Mouse (Mus musculus) left cerebral cortex, postnatal 36 days (tissue): Measurements from ENCODE around the gene Gm9918. TPM values are rescaled to one million over a fixed set of nuclear protein-coding genes. Genes with fewer than 3 reads are reported as not detected.

Experiments used
- DNase-seq, 2 experiments: peaks; one replicate each; pipeline ENCODE4 v3.0.0; 2021 to 2022; ENCODE audit warnings: low spot score in 2 of 2, mixed read lengths in 1 of 2
- intact Hi-C: fragments of 180-260 bp; cut with DNase I; formaldehyde crosslinking; loops from one replicate; pipeline ENCODE4 v1.15.1; 2025
- total RNA-seq, 2 experiments: library from RNA; stranded (reverse); gene quantifications; 2 replicates each; pipeline ENCODE4 v1.2.3; 2021

The Gm9918 gene
- total RNA-seq, 2 experiments from 2014 or later, result not detected

DNA sequence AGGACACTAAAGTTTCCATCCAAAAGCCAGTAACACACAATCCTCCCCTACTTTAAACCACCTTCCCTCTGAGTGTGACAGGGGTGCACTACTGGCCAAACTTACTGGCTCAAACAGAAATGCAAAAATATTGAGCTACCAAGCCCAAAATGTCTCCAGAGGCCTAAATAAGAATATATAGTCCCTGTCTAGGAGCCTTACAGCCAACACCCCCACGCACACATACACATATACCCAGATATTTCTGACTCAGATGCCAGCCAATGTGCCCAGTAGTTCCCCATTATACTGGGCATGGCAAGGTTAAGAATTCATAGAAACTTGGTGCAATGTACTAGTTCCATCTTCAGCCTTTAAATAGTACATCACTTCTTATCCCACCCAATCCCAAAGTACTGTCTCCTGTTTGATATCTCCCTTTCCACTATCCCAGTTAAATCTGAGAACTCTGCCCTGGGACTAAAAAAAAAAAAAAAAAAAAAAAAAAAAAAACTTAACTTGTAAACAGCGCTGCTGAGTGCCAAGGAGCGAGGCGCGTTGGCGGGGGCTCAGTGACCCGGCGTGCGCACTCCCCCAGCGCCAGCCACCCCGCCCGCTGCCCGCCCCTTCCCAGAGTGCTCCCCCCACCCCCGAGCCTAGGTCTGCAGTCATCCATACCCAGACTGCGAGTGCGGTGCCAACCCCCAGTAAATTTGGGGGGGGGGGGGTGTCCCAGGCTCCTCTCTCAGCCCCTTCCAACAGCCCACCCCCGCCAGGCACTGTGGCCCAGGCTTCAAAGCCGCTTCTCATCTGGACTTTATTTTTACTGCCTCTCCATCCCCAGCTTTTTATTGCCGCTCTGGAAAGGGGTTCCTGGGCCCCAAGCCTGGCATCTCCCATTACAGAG, 25.8 kb upstream of the Gm9918 start:
- no peak for DNase-seq
- intact Hi-C loops, result no loop called here

DNA sequence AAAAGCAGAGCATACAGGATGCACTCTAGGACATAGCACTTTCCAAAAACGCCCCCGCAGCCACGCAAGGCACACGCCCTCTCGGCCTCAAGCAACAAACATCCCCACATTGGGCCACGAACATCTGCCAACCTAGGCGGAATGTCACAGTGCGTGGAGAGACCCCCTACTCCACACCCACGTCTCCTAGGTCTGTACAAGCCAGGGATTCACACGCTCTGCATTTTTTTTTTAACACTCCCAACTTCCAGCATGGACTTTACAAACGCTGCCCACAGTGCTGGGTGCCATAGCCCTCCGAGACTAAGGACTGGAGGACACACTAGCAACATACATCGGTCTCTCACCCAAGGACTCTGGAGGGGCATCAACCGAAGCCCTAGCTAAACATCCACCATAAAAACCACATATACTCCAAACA, 24.9 kb upstream of the Gm9918 start:
- no peak for DNase-seq
- intact Hi-C loops, result no loop called here

DNA sequence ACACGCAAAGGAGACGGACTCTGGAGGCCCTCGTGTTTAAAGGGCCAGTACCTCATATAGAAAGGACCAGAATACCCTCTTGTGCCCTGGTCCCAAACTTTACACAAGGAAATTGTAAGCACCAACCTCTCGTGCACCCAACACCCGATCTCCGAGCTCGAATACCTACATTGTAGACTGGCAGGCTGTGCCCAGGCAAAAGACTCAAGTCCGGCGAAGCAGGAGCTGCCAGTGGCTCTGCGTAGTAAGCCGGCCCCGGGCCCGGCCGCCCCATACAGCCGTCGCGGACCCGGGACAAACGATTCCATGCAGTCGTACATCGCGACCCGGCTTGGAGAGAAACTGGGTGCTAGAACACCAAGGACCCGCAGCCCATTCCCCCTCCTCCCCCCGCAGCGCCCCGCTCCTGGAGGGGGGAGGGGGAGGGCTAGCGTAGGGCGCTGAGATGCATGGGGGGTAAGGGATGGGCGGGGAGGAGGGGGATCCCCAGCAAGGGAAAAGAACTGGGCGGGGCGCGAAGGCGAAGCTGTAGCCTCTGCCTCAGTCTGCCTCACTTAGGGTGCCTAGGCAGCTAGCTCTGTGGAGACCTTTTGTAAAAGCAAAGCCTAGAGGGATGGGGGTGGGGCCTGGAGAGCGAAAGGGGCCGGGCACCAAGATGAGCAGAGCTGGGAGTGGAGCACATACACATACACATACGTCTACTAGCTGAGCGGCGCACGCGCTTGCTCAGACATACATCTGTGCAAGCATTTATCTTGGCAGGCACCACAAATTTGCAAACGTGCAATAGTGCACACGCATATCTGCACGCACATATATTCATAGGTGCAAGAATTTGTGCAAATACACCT, 24.2 kb upstream of the Gm9918 start:
- peak; percentile 72 to 76 for DNase-seq
- intact Hi-C loops, result loop anchor here (2.0 kb wide), 1 partner anchor 33 kb away; the partner anchor contains the start of gene Mfsd5

DNA sequence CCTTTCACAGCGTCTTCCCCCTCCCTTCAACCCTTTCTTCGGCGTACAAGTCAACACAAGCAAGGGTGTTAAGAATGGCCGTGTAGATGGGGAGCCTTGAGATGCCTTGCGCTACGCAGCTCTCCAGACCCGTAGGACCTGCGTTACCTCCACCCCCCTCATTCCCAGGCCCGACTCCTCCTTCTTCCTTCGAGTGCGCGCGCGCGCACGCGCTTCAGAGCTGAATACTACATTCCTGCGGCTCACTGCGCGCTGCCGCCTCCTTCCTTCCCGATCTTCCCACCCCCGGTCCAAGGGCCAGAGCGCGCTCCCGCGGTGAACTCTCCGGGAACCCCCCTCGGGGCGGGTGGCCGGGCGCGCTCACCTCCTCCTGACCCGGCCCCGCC, 23.5 kb upstream of the Gm9918 start:
- intact Hi-C loops, result loop anchor here (2.0 kb wide), 1 partner anchor 32 kb away; the partner anchor contains the start of gene Mfsd5
- peak; percentile 87 to 88 for DNase-seq

DNA sequence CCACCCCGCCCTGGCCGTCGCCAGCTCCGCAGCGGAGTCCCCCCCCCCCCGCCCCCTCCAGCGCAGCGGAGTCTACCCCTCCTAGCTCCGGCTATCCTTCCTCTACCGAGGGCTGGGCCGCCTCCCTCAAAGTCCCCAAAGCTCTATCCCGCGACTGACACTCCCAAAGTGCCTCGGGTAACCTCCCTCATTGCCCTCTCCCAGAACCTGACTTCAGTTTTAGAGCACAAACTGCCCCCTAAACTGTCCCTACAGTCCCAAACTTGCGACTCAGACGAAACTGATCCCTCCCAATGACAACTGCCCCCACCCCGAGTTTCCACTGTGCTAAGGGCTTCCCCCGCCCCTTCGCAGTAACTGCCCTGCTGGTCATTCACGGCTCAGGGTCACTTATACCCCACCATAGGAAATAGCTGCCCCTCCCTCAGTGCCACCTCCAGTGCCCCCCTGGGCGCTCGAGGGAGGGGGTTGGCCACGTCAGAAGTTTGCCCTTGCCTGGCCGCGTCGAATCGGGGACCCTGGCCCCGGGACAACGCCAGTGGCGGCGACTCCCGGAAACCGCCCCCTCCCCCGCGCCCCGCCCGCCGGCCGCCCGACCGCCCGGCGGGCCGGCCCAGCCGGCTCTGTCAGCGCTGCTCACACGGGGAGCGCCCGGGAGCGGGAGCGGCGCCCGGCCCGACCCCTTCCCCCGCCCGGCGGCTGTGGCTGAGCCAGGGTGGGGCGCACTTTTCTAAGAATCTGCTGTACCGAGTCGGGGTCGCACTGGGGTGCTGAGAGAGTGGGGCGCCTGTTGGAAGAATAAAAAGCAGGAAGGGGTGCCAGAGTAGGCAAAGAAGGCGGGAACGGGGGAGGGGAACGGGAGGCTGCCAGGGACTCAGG, 22.9 kb upstream of the Gm9918 start:
- intact Hi-C loops, result loop anchor here (2.0 kb wide), 1 partner anchor 31 kb away; the partner anchor contains the start of gene Mfsd5
- DNase-seq, result peak; percentile 42 to 44

DNA sequence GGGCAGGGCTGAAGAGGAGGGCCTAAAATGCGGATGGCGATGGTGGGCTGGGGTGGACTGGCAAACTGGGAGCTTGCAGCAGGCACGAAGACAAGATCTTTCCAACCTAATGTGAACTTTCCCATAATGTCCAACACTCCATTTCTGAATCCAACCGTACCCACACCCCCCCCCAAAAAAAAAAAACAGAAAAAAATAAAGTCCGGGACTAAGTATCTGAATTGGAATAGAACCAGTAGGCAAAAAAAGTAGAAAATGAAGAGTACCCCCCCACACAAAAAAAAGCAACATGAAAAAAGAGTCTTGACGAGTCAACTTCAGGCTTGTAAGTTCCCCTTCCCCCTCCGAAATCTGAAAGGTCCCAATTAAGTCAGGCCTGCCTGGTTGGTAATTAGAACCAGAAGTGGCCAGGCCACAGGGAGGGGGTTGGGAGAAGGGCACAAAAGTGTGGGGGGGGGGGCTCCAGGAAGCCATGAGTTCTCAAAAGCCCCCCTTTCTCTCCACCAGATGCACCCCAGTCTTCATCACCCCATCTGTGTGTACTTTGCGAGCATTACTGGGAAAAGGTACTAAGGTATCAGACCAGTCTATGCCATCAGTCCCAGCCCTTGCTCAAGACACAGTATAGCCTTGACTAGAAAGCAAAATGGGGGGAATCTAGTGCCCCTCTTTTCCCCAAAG, 22.1 kb upstream of the Gm9918 start:
- intact Hi-C loops, result no loop called here
- DNase-seq, result no peak

DNA sequence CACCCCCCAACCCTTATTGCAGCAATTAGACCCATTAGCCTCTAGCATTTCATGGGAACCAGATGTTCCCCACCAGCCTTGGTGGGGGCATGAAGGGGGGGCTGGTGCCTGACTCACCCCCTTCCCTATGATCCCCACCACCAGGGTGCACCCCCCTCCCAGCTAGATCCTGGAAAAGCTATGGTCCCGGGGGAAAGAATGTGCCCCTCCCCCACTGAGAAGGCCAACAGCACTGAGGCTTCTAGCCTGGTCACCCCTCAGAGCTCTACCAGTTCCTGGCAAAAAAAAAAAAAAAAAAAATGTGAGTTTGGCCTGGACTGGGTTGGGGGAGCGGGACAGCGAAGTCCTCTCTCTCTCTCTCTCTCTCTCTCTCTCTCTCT, 21.6 kb upstream of the Gm9918 start:
- no peak for DNase-seq
- intact Hi-C loops, result no loop called here

DNA sequence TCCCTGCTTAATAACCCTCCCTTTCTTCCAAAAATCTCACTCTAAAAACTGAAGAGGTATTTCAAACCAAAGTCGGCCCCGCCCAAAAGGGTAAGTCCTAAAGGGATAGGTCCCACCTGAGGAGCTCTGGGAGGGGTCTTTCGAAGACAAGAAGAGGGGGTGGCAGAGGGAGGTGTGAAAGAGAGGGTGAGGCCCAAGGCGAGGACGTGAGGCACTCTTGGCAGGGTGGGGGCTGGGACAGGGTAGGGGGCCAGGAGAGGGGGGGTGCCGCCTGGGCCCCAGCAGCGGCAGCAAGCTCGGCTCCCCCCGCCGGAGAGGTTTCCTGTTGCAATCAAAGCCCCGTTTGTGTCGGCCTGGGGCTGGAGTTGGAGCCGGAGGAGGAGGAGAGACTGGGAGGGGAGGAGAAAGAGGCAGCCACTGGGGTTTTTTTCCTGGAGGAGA, 21.1 kb upstream of the Gm9918 start:
- intact Hi-C loops, result no loop called here
- no peak for DNase-seq

DNA sequence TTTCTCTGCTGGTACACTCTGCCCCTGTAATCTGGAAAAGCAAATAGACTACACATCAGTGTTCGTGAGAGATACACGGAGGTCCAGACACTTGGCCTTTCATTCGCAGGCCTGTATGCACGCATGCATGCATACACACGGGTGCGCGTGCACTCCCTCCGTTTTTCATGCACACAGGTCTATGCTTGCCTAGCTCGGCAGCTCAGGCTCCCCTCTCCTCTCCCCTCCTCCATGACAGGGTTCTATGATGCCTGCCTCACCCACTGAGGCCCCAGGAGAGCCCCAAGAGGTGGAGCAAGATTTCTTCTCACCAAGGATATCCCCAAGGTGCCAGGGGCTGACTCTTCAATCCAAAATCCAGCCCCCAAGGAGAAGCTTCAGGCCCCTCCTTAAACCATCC, 20.4 kb upstream of the Gm9918 start:
- DNase-seq, result no peak
- intact Hi-C loops, result no loop called here

DNA sequence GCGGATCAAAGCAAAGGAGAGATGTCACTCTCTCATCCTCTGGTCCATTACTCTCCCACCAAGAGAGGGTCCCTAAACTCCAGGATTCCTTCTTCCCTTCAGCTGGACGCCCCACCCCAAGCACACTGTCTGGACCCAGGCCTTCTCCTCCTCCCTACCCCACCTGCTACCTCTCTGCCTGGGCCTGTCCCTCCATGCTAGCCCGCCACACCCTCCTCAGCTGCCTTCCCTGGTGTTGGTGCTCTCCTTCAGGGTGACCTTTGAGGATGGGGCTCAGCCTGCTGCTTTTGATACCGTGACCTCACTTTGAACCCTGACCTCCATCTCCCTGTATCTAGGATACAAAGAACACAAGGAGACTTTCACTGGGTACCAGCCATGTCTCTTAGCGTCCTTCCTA, 19.8 kb upstream of the Gm9918 start:
- DNase-seq, result no peak
- intact Hi-C loops, result no loop called here

DNA sequence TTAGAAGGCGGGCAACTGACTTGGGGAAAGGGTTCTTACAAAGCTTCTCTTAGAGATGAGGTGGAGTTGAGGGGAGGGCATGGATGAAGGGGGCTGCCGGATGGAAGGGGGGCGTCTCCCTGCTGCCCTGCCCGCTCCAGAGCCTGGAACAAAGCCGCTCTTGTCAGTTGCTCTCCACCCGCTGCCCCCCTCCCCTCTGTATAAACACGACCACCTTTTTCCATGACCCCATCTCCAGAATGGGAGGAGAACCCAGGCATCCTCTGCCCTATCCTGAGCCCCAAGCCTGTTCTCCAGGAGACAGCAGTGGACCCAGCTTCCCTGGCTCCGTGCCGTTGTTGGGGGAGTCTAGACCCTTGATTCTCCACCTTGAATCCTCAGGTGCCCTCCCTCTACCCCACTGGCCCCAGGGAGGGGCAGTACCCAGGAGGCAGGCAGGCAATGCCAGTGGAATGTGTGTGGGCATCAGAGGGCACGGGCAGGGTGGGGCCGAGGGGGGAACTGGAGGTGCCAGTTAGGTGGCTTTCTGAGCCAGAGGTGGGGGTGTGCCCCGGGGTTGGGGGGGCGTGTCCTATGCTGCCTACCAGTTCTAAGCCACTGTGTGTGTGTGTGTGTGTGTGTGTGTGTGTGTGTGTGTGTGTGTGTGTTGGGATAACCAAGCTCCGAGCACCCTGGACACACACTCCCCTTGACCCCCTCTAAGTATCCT, 14.7 kb upstream of the Gm9918 start:
- DNase-seq, result no peak
- intact Hi-C loops, result no loop called here

DNA sequence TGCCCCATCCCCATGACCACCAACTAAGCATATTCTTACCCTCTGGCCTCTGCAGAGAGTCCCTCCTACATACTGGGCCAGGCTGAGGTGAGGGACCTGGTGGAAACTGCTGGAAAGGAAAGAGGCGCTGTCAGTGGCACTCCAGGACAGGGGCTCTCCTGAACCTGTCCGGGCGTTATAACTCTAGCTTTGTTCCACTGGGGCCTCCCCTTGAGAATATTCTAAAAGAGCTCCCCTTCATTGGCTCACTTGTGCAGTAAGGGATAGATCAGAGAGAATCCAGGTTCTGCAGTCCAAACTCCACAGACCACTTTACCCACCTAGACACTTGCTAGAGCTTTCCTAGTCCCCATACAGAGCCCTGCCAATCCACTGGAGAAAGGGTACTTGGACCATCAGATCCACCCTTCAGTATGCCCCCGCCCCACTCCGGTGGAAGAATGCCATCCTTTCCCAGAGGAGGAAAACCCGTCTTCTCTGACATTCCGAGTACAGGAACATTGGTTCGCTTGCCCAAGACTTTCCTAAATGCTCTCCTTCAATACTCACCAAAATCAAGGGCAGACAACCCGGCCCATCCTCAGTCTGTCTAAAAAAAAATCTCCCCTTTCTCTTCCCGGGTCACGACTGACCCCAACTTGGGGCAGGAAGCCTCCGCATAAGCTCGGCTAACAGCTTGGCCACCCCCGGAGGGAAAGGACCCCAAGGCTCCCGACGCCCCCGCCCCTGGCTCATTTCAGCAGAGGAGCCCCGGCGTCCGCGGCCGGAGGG, 13.7 kb upstream of the Gm9918 start:
- peak; percentile 38 to 42 for DNase-seq
- intact Hi-C loops, result no loop called here

DNA sequence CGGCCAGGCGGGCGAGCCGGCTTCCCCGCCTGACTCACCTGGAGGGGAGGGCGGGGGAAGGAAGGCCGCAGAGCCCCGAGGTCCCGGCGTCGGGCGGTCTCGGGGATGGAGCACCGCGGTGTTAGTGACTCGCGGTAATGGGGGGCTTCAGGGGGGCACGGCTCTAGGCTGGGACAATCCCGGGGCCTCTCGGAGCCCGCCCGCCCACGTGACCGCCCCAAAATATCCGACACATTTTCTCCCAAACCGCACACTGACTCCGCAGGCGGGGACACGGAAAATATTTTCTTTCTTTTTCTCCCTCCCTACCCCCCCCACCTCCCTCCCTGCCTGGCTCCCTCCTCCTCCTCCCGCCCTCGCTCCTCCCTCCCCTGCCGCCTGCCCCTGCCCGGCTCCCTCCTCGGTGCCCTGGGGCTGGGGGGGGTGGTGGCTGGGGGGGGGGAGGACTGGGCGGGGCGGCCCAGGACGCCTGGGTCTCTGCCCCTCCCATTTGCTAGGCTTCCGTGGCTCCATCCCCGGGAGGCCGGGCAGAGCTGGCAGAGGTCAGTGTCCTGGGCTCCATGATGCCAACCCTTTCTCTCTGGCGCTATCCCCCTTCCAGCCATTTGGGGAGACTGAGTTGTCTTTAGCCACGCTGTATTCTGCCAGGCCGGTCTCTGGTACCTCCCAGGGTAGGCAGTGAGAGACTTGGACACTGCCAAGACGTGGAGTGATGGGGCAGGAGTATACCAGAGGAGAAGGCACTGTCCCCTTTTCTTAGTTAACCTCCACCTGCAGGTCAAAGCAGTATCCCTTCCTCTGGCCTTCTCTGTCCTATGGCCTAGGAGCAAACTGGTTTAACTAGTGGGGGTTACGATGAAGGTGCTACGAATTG, 12.9 kb upstream of the Gm9918 start, which contains the start of gene Rarg:
TSS of gene Rarg (minus strand) at position 316 of the 874 bp plus-strand sequence.
- peak; percentile 39 to 44 for DNase-seq
- intact Hi-C loops, result no loop called here

DNA sequence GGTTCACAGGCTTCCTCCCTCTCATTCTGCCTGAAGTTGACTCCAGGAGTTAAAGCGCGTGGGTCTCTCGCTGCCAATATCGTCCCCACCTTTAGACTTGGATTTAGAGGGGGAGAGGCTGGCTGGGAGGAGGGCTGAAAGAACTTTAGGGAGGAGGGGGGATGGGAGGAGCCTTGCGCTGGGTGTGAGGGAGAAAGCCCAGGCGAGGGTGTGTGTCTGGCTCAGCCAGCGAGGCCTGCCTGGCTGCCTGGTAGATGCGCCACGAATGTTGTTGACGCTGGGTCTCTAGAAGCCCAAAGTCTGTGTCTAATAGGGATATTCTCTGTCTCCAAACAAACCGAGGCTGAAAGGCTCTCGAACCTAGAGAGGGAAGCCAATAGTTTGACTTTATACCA, 12.3 kb upstream of the Gm9918 start:
- intact Hi-C loops, result no loop called here
- peak; percentile 34 to 45 for DNase-seq

DNA sequence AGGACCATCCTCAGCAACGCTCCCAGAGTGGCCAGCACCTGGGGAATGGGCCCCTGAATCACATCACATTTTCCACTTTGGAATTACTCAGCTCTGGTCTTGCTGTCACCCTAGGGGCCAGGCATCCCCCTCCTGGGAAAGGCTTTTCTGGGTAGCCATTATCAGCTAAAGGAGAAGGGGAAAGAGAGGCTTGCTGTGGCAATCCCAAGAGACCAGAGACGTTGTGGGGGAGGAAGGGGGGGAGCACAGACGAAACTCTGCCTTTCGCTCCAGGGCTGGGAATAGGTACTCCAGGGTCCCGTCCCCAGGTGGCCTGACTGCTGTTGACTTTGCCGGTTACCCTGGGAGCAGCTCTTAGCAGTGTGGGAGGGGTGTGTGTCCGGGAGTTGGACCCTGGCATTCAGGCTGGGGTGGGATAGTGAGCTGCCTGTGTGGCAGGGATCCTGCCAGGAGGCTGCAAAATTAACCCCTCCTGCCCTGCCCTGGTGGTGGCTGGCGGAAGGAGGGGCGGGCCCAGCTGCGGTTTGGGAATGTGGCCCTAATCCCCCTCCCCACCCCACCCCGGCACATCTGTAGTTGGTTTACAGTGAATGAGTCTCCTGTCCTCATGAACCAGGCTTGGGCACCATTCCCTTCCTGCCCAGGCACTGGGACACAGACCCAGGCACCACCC, 11.6 kb upstream of the Gm9918 start:
- intact Hi-C loops, result no loop called here
- no peak for DNase-seq

DNA sequence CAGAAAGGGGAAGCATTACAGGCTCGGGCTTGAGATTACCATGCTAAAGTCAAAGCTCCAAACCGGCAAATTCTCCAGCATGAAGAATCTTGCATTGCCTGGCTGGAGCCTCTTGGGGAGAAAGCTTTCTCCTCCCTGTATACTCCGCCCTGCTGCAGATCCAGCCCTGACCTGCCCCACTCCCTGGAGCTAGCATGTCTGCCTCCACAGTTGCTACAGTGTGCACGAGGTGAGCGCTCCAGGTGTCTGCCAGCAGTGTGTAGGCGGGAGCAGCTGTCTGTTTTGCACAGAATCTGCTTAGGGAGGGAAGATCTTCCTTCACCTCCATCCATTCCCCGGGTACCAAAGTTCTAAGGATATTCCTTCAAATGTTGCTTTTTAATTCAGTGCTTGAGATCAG, 7.8 kb upstream of the Gm9918 start:
- intact Hi-C loops, result no loop called here
- peak; percentile 43 to 59 for DNase-seq
